Mouse (Mus musculus) cerebellum, postnatal 14 days (tissue): ENCODE results near the gene Abr.
A peak's percentile ranks its signal among the peaks of the same experiment; 100 is the strongest.

Experiments
- DNase-seq, 2 experiments: peaks; one replicate each; pipeline ENCODE4 v3.0.0; 2021; ENCODE audit warnings: mixed read lengths in 2 of 2

Abr gene

DNA sequence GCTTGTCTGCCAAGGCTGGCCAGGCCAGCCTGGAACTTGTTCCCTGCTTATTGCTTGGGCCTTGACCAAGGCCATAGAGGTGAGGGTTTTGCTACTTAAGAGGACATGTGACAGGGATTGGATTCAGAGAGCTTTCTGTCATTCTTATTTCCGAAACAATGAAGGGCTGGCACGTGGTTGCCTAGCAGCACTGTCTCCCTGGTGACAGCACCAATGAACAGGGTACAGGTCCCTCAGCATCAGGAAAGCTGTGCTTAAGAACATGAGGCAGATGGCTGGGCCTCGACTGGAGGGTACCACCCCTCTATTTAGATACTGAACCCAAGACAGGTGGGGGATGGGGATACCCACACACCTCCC is 171.9 kb downstream of the Abr start:
- no peak for DNase-seq

DNA sequence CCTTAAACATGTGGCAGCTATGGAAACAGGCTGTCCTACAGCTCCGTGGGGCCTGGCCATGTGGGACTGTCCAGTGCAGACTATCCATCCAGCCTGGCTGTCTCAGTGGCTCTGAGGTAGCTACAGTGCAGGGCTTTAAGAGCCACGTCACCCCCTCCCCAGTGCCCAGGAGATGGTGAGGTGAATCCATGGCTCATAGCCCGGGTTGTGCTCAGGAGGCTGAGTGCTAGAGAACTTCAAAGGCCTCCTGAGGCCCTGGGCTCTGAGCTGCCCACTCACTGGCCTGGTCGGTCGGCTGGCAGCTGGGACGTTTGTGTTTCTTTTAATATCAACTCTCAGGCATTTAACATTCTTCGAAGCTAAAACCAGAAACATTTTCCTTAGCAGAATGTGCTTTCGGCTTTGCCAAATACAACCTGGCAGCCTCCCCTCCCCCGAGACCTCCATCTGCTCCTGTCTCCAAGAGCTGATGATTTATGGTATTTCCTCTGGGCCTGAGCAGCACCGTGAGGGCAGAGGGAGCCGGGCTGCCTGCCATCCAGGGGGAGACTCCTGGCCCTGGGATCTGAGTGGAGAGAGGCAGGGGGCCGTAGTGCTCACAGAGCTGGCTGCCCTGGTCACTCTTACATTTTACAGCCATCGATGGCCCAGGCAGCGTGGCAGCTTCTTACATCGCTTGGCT is 172.5 kb downstream of the Abr start:
- peak; percentile 79 to 80 for DNase-seq

DNA sequence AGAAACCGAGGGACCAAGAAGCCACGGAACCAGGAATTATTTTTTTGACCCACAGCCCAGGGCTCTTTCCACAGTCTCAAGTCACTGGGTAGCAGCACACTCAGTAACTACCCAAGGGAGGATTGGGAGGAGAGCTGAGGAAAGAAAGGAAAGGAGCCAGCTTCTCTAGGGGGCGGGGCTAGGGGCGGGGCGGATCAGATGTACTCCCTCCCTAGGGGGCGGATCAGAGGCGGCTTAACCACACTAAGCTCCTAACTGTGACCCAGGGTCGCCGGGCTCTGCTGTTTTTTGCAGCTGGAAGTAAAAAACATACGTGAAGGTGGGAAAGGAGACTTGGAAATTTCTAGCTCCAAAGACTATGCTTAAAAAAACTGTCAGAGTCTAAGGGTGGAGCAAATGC is 175.9 kb downstream of the Abr start:
- no peak for DNase-seq

DNA sequence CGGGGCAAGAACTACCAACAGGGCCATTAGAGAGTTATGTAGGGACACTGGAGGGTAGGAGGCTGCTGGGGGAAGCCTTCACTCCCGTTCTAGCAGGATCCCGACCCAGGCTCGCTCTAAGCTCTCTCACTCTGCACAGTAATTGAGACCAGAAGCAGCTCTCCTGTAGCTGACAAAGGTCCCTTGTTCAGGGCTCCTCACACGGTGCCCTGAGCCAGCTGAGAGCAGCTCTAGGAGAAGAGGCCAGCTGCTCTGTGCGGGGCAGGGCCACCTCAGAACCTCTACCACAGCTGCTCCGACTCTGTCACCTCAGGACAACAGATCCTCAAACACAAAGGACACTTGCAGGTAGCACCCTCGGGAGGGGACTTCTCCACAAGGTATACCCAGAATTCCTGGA is 176.7 kb downstream of the Abr start:
- DNase-seq = no peak

DNA sequence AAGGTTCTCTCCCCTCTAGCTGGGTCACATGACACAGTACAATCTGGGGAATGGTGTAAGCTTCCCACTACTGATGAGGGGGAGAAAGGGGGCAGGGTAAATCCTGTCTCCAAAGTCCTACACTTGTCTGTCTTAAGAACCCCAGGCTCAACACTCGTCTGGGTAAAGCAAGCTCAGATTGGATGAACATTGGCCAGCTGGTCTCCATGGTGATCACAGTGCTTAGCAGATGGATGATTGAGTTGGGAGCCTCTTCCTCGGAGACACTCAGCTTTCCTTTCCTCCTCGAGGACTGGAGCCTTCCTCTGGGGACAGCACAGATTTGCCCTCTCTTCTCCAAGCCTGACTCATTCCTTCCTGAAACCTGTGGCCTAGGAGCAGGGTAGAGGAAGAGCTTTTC is 182.4 kb downstream of the Abr start:
- DNase-seq = peak in 1 of 2 experiments; percentile 54

DNA sequence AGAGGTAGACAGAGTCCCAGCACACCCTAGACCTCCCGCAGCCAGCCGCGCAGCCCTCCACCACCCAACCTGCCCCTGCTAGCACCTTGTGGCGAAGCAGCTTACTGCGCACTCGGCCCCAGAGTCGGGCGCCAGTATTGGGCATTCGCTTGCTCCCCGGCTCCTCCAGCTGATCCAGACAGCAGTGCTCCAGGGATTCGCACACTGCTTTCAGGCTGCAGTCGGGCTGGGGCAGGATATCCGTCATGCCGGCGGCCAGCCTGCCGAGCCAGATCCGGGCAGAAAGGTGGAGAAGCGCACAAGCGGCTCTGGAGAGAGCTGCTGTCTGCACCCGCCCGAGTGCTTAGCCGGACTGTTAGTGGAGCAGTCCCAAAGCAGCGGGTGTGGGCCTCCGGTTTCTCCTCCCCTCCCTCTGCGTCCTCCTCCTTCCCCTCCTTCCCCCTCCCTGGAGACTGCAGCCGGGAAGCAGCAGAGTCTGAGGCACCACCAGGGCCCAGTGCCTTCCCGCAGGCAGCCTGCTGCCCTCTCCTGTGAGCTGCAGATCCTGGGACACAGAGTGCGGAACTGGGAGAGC is 185.2 kb downstream of the Abr start:
- peak; percentile 33 to 40 for DNase-seq

DNA sequence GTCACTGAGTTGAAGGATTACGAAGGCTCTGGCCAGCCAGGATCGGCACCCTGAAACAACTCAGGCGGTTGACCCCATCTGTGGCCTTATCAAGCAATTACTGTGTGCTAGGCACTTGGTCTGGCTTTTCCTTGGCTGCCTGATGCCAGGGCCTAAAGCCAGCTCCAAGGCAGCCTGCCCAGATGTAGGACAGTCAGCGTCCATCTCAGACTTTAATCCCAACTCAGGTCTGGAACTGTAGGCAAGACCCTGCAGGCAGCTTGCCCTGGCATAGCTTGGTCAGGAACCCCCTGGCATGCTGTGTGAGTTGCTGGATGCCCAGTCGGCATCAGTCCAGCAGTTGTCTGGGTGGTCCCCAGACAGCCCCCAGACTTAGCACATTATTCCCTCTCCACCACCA is 186.1 kb downstream of the Abr start:
- peak; percentile 60 to 62 for DNase-seq

DNA sequence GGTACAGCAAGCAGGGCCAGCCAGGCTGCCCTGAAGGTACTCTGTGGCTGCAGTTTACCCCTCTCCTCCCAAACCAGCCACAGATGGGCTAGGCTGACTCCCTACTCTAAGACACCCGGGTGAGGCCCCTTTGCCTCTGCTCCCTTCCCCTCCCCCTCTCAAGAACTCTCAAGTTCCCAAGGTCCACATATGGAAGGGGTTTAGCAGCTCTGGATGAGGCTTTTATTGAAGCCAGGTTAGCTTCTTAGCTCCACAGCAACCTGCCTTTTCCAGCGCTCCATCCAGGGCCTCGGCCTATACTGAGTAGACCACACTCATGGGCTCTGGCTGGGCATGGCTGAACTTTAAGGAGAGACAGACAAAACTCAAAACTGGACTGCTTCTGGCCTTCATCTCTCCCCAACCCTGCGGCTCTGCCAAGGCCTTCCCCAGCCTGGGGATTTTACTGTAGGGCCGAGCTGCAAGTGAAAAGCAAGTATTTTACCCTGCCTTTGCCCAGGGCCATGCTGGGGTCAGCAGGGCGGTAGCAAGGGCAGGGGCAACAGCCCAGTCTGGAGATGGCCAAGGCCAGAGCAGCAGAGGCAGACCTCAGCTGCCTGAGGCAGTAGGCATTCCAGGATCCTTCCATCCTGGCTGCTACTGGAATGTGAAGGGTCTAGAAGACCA is 192.0 kb downstream of the Abr start:
- DNase-seq = no peak

DNA sequence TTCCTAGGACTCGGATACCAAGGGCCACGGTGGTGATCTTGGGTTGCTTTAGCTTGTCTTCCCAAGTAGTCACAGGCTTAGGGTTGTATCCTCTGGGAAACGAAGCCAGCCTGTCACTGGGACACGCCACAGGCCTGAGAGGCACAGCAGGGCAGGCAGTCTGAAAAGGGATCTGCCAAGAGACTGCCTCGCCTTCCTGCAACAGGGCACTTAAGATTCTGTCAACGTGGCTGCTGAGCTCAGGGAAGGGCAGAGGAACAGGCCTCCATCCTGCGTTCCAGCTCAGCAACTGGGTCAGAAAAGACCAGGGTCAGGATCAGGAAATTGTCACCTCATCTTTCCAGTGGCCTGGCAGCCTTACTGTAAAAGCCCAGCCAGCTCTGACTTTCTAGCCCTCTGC is 192.6 kb downstream of the Abr start:
- DNase-seq = peak in 1 of 2 experiments; percentile 19

DNA sequence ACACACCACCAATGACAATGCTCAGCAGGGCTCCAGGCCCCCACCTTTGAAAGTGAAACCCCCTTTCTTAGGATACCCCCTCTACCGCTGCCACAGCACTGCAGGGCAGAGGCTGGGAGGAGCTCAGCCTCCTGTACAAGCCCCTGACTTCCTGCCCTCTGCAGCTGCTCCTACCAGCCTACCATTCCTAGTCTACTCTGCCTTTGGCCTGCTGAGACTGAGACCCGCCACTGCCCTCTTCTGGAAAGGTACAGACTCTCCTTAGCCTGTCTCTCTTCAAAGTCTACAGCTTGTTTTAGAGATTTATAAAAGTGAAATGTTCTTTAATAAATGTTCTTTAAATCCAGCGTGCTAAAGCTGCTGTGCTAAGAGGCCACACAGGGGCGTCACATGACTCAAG is 193.1 kb downstream of the Abr start:
- peak in 1 of 2 experiments; percentile 25 for DNase-seq

DNA sequence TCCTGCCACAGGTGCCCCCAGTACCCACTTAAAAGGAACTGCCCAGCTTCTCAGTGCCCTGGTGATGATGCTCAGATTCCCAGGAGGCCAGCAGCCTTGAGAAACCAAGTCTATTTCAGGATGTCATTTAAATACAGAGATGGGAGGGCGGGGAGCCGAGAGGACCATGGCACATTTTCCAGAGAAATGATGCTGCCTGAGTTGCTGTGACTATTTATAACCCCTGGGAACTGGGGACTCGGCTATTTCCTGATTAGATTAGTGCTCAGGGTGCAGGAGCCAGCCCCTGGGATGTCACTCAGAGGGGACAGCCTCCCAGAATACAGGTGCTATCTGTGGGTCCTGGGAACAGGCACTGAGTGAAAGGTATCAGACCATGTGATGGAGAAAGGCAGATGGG is 194.3 kb downstream of the Abr start:
- DNase-seq = no peak

DNA sequence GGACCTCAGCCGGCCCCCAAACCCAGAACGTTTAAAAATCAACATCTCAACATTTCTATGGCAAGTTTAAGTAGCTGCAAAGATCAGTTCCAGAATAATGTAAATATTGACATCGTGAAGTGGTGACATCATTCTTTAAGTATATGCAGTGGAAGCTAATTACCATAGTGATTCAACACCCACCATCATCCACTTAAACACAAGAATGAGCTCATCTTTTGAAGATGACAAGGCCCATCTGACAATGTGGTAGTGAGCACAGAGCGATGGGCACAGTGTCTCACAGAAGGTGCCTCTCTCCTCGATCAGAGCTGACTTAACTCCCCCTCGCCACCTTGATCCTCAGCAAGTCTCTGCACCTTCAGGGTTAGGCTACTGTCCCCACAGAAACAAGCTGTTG is 196.4 kb downstream of the Abr start:
- DNase-seq = no peak

DNA sequence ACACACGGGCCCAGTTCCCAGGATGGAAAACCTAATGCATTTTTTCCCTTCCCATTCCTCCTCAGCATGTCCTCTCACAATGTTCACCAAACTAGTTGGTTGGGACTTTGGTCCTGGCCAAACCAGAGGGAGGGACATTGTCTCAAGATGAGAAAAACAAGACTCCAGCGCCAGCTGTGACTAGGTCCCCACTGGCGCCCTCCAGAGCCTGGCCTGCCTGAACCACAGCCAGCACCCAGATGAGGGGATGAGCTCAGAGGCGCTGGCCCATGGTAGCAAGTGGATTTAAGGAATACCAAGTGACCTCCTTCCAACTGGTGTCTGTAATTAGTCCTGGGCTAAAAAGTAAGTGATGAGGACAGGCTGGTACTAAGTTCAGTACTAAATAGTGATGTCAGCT is 201.2 kb downstream of the Abr start:
- no peak for DNase-seq

DNA sequence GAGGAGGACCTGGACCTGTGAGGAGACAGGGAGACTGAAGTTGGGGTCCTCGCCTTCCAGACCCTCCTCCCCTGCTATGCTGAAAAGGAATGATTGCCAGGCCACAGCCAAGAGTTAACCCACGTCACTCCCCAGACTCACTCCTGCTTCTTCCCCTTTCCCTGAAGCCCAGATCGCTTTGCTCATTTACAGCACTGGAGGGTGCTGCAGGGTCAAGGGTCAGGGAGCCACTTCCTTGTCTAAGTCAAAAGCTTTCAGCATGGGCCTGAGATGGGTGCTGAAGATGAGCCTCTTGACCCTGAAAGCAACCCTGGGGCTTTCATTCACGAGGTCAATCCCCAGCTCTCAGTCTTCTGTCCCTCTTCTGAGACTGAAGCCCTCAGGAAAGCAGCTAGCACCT is 202.9 kb downstream of the Abr start:
- DNase-seq = peak in 1 of 2 experiments; percentile 50

DNA sequence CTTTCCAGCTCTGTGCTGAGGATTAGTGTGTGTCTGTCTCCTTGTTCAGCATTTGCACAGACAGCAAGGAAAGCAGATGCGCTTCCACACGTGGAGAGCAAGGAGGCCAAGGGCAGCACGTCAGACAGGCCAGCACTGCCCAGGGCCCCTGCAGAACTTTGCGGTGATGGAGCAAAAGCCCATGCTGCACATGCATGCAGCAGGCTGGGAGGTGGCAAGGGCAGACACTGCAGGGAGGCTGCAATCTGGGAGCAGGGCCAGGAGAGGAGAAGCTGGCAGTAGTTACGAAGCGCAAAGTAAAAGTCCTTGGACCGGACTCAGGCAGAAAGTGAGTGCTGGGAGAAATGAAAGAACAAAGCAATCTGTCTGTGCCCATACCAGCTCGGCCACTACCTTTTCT is 203.7 kb downstream of the Abr start:
- DNase-seq = peak; percentile 79 to 81

DNA sequence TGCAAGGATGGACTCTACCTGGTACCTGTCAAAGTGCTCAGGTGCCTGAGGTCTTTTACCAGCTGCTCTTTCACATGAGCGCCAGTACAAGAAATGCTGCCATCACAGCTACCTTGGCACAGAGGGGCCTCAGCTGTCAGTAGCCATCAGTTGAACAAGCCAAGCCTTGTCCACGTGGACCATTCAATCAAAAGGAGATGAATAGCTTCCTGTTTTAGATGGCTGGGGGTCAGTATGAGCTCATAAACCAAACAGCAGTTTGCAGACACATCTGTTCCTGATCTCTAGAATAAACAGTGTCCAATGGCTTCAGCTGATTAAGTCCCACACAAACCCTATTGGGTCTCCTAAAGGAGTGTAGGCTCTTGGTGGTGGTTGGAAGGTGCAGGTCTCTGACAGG is 206.1 kb downstream of the Abr start:
- DNase-seq = no peak

DNA sequence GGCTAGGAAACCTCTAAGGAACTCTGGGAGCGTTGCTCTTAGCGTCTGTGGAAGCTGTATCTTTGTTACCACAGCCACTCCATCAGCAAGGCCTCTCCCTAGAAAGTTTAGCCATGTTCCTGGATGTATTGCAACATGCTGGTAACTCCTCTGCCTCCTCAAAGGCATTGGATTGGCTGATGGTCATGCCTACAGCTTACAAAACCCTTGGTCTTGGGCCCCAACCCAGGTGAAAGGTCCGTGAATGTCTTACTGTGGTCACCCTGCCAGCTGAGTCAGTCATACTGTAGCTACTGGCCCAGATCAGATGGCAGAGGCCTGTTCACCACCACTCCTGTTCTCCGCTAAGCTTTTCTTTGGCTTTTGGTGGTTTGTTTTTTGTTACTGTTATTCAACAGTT is 207.1 kb downstream of the Abr start:
- DNase-seq = no peak

DNA sequence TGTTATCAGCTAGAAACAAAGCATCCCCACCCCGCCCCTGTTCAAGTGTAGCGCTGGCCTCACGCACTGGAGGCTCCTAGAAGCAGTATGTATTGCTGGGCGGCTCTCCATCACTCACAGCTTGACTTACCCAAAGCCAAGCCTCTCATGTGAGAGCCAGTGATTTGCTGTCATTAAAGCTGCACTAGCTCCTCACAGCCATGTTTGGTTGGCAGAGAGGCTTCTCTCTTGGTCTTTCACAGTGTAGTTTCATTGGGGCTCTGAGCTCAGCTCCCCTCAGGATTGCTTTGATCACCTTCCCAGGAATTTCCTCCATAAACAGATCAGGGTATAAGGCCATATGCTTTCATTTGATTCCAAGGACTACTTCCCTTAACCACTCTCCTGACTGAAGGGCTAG is 208.9 kb downstream of the Abr start:
- DNase-seq = peak; percentile 62 to 66

DNA sequence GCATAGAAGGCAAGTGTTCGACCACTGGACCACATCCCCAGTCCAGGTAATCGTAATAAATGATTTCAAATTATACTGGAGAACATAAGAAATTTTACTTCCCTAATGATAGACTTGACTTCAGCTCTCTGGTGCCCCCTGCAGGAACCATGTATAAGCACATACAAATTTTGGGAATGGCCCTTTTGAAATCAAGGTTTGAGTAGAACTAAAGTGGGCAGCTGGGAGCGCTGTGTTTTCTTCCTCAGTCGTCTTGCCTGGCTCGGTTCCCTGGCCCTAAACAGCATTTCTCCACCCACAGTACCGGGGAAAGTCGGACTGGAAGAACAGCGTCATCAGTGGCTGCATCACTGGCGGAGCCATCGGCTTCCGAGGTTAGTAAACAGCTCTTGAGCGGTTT is 211.3 kb downstream of the Abr start:
- DNase-seq = peak; percentile 77 to 84

DNA sequence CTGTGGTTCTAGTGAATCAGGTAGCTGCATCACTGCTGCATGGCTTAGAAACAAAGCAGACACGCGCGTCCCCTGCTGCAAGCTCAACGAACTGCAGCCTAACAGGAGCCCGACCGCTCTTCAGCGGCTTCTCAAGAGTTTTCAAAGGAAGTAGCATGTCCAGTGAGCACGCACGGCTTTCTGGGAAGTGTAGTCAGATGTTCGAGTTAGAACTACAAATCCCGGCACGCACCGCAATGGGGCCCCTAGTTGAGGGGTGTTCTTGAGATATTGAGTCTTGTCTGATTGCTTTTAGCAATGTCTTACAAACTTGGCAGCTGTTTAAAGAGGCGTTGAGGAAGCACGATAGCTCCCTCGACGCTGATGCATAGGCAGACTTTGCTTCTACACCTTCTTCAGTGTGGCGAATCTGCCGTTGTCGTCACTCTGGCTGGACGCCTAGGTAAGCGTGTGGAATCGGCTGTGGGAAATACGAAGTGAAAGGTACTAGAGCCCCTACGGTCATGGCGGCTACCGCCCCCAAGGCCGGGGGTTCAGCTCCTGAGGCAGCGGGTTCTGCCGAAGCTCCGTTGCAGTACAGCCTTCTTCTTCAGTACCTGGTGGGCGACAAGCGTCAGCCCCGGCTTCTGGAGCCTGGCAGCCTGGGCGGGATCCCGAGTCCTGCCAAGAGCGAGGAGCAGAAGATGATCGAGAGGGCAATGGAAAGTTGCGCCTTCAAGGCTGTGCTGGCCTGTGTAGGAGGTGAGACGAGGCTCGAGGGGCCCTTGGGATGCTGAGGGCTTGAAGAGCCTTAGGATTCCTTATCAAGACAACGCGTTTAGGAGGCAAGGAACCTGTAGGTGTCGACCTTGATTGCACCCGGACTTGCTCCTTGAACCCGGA is 215.2 kb downstream of the Abr start, which contains the start of gene Timm22:
Gene Timm22 (plus strand): TSS at position 251 of the 882 bp plus-strand sequence.
- peak; percentile 99 for DNase-seq

DNA sequence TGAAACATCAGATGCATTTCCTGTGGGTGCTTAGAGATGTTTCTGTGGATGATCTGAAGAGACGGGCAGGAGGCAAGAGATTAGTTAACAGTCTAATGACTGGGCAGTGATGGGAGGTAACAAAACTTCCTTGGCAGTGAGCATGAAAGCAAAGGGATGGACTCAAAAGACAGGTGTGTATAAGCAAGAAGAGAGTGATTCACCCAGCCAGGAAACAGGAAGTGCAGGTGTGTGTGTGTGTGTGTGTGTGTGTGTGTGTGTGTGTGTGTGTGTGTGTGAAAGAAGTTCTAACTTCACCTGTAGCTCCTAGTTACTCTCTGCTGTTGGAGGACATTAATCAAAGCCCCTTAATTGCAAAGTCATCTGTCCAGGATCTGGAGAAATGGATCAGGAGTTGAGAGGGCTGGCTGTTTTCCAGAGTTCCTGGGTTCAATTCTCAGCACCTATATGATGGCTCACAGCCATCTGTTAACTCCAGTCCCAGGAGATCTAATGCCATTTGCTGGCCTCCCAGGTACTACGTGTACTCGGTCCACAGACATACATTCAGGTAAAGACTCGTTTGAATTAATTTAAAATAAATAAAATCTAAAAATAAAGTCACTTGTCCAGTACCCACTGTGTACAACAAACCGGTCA is 216.4 kb downstream of the Abr start:
- DNase-seq = no peak

DNA sequence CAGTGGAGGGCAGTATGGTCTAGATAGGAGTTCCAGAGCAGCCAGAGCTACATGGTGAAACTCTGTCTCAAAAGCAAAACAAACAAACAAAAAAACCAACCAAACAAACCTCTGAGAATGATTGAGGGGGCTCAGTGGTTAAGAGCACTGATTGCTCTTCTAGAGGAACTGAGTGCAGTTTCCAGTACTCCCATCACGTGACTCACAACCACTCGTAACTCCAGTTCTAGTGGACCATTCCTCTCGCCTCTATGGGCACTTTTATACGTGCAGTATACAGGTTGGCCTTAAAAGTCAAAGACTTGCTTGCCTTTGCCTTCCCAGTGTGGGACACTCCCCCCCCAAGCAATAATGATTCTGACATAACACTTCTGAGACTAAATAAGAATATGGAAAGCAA is 217.0 kb downstream of the Abr start:
- no peak for DNase-seq

DNA sequence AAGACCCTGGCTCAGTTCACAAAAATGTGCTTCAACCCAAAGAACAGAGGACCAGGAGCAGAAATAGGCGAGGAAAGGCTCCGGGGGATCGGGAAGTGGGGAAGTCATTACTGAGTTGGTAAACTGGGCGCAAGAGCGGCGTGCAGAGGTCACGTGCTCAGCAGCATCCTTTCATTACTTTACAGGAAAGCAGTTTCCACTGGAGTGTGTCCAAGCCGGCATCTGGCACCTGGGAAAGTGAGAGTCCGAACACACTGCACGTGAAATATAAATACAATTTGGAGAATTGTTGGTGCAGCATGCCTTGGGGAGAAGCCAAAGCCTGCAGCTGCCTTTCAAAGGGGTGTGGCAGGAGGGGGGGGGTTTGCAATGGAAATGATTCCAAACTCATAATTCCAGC is 220.7 kb downstream of the Abr start:
- DNase-seq = peak in 1 of 2 experiments; percentile 40
